Mouse (Mus musculus): Measurements from ENCODE around the gene Eri3.

Eri3 gene

DNA sequence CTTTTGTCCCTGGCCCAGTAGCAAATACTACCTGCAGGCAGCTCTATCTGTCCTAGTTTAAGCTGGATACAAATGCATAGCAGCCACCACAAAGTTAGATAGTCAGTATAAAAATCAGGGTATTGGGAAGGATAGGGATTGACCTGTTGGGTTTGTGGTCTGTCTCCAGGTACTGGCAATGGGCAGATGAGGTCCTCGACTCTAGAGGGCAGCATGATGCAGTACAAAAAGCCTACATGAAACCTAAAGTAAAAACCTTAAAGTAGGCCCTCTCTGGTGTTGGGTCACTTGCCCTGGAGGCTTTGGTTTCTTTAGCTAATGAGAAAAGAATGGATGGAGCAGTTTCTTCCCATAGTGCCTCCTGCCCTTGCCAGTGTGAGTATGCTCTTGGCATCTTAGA, 78.3 kb downstream of the Eri3 start:
- DNase-seq, result no peak

DNA sequence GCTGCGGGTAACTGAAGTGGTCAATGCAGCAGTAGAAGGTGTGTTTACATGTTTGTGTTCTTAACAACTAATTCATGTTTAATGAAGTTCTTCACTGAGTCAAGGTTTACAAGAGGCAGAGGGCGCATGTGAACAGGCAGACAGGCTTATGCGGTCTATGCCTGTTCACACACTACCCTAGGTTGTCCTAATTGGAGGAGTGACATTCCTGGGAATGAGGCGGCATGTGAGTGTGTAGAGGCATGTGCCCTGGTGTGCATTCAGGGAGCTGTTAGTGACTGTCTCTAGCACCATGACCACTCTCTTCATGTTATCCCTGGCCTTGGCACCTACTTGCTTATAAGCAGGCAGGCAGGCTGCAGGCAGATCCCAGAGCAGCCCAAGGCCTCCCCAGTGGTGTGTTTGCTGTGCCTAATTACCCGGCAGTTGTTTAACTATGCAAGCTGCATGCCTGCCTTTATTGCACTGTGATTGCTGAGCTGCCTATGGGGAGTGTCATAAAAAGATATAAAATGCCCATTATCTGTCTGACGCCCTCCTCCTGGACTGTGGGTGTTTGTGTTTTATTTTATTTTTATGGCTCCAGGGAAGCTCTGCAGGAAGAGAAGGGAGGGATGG, 80.0 kb downstream of the Eri3 start:
- DNase-seq, result no peak

DNA sequence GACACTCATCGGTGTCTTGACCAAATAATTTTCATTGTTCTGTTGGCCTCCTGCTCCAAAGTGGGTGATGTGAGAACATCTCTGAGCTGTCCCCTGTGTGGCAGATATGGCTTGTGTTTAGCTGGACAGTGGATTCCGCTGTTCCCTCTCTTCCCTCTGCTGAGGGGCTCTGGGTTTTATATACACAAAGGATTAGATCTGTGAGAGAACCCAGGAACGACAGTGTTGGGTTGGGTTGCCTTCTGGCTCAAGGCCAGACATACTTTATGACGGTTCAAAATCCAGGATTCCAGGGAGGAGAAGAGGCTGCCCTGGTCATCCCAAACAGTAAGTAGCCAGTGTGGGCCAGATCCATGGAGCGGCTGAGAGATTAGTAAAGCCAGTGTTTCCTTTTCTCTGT, 83.4 kb downstream of the Eri3 start:
- no peak for DNase-seq

DNA sequence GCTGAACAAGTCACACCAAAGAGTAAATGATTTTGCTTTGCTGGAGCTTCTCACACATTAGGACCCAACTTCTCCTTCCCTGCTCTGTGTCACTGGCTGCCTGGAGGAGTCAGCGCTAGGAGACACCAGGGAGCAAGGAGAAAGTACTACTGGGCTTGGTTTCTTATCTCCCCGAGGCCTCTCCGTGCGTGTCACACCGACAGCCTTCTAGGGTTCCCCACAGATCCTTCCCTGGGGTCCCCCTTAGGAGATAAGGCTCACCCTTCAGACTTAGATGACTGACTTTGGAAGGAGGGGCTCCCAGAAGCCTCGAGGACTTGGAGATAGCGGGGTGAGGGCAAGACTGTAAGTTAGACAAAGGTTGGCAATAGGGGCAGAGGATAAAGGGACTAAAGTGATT, 84.5 kb downstream of the Eri3 start:
- DNase-seq, result no peak

DNA sequence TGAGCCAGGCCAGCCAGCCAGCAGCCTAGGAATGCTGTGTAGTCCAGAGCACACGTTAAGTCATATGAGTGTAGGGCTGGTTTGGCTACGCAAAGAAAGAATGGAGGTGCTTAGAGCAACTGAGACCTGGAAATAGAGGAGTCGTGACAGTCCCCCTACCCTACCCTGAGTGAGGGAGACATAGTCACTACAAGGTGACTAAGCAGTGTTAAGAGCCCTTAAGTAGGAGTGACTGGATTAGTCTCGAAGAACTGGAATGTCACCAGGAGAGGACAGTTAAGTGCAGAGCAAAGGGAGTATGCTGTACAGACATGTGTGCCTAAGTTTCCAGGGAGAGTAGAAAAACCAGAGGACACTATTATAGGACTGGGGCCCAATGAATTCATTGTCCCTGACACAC, 86.0 kb downstream of the Eri3 start:
- no peak for DNase-seq

DNA sequence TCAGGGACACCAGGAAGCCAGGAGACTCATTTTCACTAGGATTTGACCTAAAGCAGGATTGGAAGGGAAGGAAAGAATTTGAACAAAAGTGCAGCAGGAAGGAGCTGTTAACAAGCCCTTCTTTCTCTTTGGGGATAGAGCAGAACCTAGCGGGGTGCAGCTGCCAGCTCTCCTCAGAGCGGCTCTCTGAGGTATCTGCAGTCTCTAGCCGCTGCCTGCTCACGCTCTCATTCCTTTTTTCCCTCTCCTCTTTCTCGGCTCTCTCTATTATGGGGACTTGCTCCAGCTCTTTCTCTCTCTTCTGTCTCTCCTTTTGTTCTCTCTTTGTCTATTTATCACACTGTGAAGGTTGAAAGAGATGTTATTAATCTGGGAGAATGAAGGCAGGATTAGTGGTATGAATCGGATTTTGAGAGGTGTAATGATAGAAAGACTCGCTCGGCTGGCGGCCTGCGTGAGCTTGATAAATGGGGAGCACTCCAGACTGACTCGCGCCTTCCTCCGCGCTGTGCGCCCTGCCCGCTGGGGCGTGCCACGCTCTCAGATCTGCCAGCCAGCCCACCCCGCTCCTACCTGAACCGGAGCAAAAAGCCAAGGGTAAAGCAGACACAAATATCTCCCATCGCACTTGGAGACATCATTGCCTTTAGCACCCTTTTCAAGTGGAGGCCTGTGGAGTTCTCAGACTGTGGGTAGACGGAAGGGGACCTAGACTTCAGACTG, 86.9 kb downstream of the Eri3 start:
- no peak for DNase-seq

DNA sequence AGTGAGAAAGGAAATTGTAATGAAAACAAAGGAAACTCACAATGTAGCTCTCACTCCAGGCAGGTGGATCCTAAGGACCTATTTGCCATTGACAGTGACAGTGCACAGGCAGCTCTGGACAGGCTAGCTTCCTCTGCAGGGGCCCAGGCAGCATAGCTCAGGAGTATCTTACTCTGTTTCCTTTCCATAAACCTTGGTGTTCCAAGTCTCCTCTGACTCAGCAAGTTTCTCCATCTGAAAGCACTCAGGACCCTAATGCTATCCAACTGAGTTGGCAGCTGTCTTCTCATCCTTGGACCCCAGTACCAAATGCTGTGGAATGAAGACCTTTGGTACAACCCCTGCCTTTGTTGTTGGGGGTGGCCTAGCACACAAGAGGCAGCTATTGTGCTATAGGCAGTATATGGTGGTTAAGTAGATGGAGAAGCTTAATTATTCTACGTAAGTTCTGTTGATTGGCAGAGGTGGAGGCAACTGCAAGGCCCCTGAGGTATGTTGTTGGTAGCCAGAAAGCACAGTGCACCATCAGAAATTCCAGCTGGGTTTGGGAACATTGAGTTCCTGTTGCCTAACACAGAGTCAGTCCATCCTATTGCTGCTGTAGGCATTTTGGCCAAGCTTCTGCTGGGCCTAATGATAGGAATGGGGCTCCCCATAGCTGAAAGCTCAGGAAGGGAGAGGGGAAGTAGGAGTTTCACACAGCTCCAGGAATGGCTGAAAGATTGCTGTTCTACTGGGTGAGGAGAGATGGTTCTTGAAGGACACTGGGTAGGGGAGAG, 90.9 kb downstream of the Eri3 start:
- no peak for DNase-seq

DNA sequence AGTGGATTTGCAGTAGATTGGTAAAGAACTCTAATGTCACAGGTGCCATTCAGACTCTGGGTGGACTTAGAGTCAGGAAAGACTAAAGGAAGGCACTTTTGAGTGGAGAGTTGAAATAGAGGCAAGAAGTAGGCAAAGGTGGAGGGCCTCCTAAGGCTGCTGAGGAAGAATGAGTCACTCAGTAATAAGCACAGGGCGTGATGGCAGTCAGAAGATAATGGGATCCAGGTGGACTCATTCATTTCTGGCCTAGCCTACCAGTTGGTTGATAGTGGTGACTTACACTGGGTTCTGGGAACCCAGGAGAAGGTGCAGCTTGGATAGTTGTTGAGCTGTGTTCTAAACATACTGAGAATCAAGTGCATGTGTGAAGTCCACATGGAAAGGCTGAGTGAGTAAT, 91.6 kb downstream of the Eri3 start:
- no peak for DNase-seq

DNA sequence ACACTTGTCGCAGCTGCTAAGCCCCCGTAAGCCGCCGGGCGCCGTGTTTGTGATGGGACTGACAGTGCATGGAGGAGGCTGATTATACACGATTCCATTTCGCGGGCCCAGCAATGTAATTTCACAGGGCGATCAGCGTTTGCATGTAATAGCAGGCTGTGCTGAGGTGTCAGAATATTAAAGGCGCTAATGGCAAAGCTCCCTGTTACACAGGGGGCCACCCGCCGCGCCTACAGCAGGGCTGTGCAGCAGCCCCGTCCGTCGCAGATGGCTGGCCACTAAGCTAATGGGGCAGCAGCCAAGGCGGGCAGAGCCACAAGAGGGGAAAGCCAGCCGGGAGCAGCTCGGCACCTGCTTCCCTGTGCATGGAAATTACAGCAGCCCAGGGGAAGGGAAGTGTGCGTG, 94.9 kb downstream of the Eri3 start:
- no peak for DNase-seq

DNA sequence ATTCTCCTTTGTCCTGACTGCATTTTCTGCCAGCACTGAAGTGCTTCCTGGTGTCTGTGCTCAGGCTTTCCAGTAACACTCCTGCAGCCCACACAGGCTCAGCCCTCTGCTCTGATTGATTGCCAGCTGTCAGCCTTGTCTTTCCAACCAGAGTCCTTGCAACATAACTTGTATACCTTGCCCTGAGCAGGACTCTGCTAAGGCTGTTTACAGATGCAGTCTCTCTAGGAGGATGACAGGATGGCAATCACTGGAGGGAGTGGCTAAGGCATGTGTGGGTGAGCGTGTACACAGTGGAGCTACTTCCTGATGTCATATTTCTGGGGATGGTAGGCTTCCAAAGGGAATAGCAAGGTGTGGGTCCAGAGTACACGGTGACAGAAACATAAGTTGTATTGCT, 95.7 kb downstream of the Eri3 start:
- DNase-seq, result no peak

DNA sequence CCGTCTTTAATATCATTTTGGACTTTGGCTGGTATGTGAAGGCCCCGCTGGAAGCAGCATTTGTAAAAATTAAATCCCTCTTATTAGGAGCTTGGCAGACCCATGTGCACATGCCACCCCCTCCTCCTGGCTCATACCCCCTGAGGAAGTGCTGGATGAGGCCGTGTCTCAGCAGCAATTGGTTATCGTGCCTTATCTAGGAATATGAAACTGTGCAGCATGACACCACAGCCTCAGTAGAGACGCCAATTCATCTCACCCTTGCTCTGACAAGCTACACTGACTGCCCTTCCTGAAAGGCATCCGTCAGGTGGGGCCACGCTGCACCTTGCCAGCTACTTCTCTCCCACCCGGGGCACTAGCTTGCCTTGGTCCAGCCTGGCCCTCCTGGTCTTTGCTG, 96.3 kb downstream of the Eri3 start:
- DNase-seq, result no peak

DNA sequence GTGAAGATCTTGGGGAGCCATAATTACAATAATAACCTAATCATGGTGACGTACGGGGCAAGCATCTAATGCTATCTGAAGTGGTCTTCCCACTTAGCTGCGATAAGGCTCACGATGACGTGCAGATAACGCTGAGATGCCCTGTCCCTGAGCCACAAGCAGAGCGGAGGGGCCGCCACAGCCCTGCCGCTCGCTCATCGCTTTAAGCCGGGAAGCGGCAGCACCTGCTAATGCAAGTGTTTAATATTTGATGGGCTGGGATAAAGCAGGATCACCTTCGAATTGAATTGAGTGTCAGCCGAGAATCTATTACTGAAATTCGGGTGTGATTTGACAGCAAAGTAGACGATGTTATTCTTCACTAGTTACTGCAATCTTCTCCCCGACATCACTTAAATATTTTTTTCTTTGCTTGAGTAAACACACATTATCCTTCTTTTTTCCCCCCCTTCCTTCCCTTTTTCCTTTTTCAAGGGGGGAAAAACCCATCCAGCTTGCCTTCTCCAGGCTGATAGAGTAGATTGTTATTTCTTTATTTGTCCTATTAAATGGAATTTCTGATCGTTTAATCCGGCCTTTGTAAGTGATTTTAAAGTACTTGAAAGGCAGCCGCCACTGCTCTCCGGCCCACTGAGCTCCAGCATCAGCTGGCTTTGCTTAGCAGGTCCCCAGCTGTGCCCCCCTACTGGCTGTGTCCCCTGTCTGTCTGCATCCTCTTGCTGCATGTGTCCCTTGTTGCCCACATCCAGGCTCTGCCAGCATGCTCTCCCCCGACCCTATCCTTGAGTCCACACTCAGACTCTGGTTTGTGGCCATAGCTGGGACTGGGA, 97.0 kb downstream of the Eri3 start:
- DNase-seq, result no peak

DNA sequence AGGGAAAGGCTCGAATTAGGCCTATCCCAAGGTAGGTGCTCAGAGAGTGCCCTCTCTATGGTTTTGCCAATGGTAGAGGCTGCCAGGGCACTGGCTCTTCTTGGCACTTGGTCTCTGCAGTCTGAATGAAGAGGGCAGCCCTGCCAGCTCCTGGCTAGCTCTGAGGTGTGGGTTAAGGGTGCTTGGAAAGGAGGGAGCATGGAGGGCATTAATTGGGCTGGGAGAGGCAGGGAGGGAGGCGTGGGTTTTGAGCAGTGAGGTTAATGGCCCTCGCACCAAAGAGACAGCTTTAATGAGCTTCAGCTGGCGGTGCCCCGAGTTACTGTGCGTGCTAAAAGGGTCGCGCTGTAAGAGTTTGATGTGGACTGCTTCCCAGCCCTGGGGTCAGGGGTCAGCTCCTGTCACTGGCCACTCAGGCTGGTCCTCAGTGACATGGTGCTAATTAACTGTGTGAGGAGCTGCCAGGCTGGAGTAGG, 101.5 kb downstream of the Eri3 start:
- no peak for DNase-seq

DNA sequence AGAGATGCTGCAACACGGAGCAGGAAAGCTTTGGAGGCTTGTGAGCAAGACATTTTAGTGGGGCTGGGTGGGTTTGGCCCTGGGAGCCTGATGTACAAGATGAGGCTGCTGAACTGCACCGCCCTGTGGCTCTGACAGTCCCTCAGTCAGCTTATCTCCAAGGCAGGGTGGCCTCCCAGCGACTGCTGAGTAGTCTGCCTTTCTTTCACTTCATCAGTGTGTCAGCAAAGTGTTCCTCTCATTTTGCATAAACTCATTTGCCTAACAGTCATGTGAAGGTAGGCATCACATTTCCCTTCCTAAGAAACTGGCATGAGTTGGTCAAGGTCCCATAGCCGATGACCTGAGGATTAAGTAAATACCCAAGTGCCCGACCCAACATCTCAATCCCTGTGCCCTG, 102.6 kb downstream of the Eri3 start:
- no peak for DNase-seq

DNA sequence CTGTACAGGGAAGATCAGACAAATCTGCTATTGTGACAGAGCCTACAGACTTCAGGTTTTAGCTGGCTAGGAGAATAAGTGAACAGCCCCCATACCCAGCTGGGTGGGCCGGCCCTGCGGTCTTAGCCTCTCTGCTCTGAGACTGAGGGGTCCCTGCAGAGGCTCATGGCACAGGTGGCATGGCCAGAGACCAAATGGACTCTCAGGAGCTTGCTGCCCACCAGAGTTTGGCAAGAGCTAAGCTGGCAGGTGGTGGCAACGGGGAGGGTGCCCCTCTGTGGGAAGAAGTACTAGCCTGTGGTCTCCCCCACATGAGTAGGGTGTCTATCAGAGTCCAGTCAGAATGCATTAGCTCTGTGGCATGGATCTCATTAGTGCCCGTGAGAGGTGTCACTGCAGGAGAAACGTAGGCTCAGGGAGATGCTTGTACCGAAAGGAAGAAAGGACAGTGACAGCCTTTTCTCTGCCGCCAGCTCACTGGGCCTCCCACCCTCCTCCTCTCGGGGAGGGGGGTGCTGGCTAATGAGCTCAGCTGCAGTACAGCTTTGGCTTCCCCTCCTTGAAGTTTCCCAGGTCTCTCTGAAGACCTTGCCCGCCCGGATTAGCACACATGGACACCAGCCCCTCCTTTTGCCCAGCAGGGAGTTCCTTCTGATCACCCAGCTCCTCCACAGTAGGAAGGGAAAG, 104.0 kb downstream of the Eri3 start:
- DNase-seq, result no peak

DNA sequence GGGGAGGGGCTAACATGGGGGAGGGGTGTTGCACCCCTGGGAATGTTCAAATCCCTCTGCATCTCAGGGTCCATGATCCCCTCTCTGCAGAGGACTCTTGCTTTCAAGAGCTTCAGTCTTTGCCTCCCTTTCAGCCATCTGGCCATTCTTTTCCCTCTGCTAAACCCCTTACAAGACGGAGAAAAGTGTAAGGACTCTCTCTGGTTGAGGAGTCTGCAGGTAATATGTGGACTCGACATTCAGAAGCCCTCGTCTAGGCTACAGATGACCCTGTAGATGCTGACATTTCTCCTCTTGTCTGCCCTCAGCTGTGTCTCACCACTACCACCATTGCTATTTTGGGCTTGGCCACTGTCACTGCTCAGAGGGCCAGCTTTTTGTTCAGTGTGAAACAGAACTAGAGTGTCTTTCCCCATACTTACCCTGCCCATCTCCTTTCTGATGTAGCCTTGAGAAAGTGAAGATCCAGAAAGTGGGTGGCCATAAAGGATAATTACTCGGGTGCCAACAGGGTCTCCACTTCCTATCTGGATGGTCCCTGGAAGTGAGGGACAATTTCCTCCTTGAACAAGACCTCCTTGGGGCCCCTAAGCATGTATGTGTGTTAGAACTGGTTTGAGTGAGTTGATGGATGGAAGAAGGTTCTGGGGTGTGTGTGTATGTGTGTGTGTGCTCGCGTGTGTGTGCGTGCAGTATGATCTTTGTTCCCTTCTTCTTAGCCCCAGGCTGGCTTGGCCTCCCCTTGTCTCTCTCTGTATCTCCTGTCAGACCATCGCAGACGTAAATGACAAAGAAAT, 104.7 kb downstream of the Eri3 start:
- DNase-seq, result no peak

DNA sequence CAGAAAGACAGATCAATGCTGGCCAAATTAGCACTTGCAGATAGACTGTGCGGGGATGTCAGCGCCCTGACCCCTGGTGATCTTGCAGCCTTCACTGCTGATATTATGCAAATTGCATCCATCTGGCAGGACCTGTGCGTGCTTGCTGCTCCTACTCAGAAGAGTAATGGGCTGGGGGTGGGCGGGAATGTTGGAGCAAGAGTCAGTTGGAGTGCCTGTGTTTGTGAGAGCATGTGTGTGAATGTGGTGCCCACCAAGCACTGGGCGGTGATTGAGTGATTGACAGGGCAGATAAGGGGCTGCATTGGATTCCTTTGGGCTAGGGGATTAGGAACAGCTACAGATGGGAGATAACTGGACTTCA, 105.3 kb downstream of the Eri3 start:
- DNase-seq, result no peak

DNA sequence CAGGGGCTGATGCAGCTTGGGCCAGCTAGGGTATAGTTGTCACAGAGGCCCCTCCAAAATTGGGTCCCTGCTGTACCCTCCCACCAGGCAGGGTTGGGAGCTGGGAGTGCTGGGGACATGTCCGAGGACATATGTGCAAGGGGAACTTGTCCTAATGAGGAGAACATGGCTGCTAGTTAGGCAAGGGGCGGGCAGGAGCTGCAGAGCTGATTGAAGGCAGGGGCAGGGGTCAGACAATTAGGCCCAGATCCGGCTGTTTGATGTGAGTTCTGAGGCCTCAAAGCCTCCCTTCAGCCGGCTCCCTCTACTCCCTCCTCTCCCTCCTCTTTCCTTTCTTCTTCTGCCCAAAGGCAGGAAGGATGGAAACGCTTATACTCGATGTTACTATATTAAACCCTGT, 106.8 kb downstream of the Eri3 start:
- no peak for DNase-seq

DNA sequence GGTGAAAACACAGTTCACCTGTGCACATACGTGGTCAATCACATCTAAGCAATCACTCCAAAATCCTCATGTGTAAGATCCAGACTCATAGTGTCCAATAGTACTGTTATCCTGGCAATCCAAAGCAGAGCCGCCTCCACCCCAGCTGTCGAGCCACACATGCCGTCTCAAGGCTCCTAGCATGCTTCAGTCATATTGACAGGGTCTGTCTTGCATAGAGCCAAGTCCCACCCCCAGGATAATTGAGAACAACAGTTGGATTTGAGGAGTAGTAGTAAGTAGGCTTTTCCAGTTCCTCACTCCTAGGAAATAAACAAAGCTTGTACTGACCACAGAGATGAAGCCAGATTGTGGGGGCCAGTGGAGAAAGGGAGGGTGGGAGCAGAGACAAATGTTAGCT, 107.5 kb downstream of the Eri3 start:
- DNase-seq, result no peak

DNA sequence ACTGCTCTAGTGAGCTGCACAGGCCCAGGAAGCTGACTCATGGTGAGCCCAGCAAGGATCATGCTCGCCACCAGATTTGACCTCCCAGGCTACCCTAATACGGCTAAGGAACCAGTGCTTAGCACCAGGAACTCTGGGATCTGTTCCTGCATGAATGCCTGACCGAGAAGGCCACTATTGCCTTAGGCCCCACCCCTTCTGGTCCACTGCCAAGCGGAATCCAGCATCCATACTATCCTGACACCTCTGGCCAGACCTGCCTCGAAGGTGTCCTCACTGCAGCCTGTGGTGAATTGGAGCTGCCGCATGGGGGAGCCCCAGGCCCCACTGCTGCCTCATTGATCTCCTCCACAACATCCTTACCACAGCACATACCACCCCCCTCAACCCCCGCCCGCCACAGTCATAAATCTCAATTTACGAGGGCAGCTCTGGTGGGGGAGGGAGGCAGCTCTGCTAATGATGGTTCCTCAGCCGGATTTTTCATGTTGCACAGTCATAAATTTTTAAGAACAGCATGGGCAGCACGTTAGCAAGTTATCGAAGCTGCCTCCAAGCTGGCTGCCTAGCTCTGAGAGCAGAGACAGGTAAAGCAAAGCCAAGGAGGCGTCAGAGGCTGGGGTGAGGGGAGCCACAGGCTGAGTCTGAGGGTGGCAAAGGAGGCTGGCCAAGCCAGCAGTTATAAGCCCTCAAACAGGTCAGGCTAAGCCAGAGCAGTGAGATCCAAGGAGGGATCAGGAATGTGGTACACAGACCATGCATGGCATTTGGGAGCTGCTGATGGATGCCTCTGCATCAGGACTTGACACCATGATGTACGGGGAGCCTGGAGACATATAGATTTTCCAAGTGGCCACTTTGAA, 108.6 kb downstream of the Eri3 start:
- no peak for DNase-seq

DNA sequence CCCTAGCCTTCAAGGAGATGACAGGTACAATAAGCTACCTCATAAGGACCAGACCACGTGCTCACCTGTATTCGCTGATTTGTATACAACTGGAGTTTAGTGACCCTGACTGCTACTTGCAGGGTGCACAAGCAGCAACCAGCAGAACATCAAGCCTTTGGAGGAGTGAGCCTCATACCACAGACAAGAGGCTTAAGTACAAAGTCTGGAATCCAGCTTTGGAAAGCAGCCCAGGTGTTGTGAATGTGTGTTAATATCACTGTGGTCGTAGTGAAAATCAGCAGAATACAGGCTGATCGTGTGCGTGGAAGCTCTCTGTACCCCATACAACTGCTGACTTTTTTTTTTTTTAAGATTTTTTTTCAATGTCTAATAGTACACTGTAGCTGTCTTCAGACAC, 109.8 kb downstream of the Eri3 start:
- no peak for DNase-seq
